Mouse (Mus musculus) neural tube, embryonic 15.5 days (tissue): Measurements from ENCODE around the gene Naip1. TPM values are rescaled to one million over a fixed set of nuclear protein-coding genes. Genes with fewer than 3 reads are reported as not detected.
"Not testable (repeated sequence)": the region's sequence is repeated elsewhere in the genome, so short reads cannot be mapped to it uniquely, and the experiment has no call there.

ENCODE experiments used
- ATAC-seq: fragments of 200-750 bp; cut with Nextera tagmentation; 2 replicates; pipeline ENCODE4 v1.8.0; 2017; ENCODE audit warnings: mild to moderate bottlenecking, moderate TSS enrichment, moderate library complexity; ENCODE audit not compliant: low FRiP score
- H3K27ac ChIP-seq: fragments of 300-500 bp; sonication (generic); replicated peaks from 2 replicates; pipeline ENCODE4 v1.5.1; 2015; ENCODE audit warnings: mild to moderate bottlenecking, inconsistent platforms
- H3K27me3 ChIP-seq: fragments of 300-500 bp; sonication (generic); replicated peaks from 2 replicates; pipeline ENCODE4 v1.6.1; 2015; ENCODE audit warnings: inconsistent platforms
- H3K36me3 ChIP-seq: fragments of 300-500 bp; sonication (generic); 2 replicates; pipeline ENCODE4 v1.6.1; 2015; ENCODE audit warnings: inconsistent platforms
- H3K4me1 ChIP-seq: fragments of 300-500 bp; sonication (generic); 2 replicates; pipeline ENCODE4 v1.6.1; 2015; ENCODE audit warnings: inconsistent platforms
- H3K4me2 ChIP-seq: fragments of 300-500 bp; sonication (generic); 2 replicates; pipeline ENCODE4 v1.6.1; 2015; ENCODE audit warnings: inconsistent platforms, mild to moderate bottlenecking, moderate library complexity
- H3K4me3 ChIP-seq: fragments of 300-500 bp; sonication (generic); replicated peaks from 2 replicates; pipeline ENCODE4 v1.5.1; 2015; ENCODE audit warnings: mild to moderate bottlenecking, inconsistent platforms
- H3K9ac ChIP-seq: fragments of 300-500 bp; sonication (generic); replicated peaks from 2 replicates; pipeline ENCODE4 v1.6.1; 2015; ENCODE audit warnings: mild to moderate bottlenecking, inconsistent platforms
- H3K9me3 ChIP-seq: fragments of 300-500 bp; sonication (generic); replicated peaks from 2 replicates; pipeline ENCODE4 v1.6.1; 2016; ENCODE audit warnings: inconsistent platforms
- WGBS: fragments of 180-500 bp; shearing (Covaris S2); methylation state at CpG from one replicate; pipeline ENCODE4 v1.1.7; 2015; ENCODE audit warnings: mixed read lengths; 5-methylcytosine and 5-hydroxymethylcytosine counted together
- polyA plus RNA-seq: library from polyadenylated mRNA; unstranded; fragments of >200 nt; fragmentation: Nextera tagmentation; extraction: Ambion mirVana; gene quantifications from 2 replicates; pipeline ENCODE4 v1.2.1, GENCODE M21; 2015

Naip1 gene
- polyA plus RNA-seq, 1 experiment from 2014 or later, result 0.04 TPM

DNA sequence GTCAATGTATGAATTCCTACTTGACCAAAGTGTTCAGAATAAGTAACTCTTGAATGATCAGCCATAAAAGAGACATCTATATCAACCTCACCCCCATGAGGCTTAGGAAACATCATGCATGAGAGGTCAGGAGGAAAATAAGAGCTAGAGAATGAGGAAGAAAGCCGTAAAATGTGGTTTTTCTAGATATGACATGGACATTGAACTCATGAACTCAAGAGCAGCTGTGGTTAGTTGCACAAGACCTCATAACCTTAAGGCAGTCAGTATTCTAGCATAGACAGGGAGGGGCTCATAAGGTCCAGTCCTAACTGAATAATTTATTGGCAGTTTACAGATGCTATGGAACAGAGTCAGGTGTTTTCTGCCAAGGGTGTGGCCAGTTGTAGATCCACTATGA, 3.2 kb downstream of the Naip1 start:
- Histone ChIP-seq H3K27ac (no peak overlapping the region), H3K9me3 (no peaks in the 10 kb centered on the region), H3K4me3 (no peak overlapping the region), H3K36me3 (no peaks in the 10 kb centered on the region), H3K4me2 (no peak overlapping the region), H3K9ac (no peak overlapping the region), H3K4me1 (no peaks in the 10 kb centered on the region), H3K27me3 (no peaks in the 10 kb centered on the region)
- WGBS, result 85% methylated on average over 1 of the region's 1 CpGs
- ATAC-seq, result no peak

DNA sequence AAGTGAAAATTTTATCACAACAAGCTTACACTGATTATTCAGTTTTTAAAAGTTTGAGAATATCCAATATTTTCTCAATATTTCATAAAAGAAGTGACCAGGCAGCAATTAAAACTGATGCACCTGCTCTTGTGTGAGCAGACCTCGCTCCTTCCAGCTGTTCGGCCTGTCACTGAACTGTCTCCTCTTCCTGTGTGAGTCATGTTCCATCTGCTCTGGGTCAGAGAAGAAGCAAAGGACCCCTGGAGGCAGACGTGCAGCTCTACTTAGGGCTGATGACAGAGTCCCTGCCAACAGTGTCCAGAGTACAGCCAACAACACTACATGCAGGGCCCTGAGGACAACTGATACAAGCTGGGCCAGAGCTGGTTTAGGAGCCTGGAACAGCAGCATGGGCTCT, 12.6 kb downstream of the Naip1 start:
- Histone ChIP-seq H3K9ac (no peak overlapping the region), H3K4me3 (no peak overlapping the region), H3K4me2 (no peak overlapping the region), H3K36me3 (no peaks in the 10 kb centered on the region), H3K27ac (no peak overlapping the region), H3K27me3 (no peaks in the 10 kb centered on the region), H3K9me3 (no peaks in the 10 kb centered on the region), H3K4me1 (no peaks in the 10 kb centered on the region)
- WGBS, result 69% methylated on average over 3 of the region's 3 CpGs
- no peak for ATAC-seq

DNA sequence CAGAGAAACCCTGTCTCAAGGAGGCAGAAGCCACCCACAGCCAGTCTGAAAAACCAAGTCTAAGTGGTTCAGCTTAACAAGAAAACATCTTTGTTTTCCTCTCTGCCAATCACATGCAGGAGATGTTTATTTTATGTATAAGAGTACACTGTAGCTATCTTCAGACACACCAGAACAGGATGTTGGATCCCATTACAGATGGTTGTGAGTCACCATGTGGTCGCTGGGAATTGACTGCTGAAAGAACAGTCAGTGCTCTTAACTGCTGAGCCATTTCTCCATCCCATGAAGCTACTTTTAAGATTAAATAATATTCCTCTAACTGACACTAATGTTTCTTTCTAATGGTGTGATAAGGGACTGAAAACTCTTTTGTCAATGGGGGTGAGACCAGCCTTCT, 14.0 kb downstream of the Naip1 start:
- no peaks in the 10 kb centered on the region for H3K27me3 ChIP-seq
- no peak overlapping the region for H3K4me2 ChIP-seq
- no peak overlapping the region for H3K4me3 ChIP-seq
- no peak overlapping the region for H3K27ac ChIP-seq
- ATAC-seq, result no peak
- no peaks in the 10 kb centered on the region for H3K4me1 ChIP-seq
- H3K36me3 ChIP-seq, result no peaks in the 10 kb centered on the region
- no peak overlapping the region for H3K9ac ChIP-seq
- no peaks in the 10 kb centered on the region for H3K9me3 ChIP-seq
- 66% methylated on average over 1 of the region's 1 CpGs for WGBS

DNA sequence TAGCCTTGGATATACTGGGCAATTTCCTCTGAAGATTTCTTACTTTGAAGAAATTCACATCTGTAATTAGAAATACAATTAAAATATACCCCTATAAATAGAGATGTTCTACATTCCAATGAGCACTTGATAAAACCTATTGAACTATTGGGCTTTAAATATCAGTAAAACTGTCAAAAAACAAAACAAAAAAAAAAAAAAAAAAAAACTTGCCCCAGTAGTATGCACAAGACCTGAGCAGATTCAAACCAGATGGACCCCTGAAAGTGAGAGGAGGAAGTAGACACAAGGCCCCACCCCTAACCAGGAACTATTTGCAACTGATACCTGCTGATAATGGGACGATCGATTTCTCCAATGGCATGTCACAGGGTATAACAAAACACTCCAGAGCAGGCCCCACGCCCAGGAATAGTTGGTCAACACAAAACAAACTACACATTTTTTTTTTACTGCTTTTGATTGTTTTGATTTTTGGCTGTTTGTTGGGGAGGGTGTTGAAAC, 15.3 kb downstream of the Naip1 start:
- Histone ChIP-seq H3K36me3 (no peaks in the 10 kb centered on the region), H3K9me3 (no peaks in the 10 kb centered on the region), H3K4me2 (no peak overlapping the region), H3K4me3 (no peak overlapping the region), H3K9ac (no peak overlapping the region), H3K27me3 (no peaks in the 10 kb centered on the region), H3K27ac (no peak overlapping the region), H3K4me1 (no peaks in the 10 kb centered on the region)
- 87% methylated on average over 3 of the region's 3 CpGs for WGBS
- no peak for ATAC-seq

DNA sequence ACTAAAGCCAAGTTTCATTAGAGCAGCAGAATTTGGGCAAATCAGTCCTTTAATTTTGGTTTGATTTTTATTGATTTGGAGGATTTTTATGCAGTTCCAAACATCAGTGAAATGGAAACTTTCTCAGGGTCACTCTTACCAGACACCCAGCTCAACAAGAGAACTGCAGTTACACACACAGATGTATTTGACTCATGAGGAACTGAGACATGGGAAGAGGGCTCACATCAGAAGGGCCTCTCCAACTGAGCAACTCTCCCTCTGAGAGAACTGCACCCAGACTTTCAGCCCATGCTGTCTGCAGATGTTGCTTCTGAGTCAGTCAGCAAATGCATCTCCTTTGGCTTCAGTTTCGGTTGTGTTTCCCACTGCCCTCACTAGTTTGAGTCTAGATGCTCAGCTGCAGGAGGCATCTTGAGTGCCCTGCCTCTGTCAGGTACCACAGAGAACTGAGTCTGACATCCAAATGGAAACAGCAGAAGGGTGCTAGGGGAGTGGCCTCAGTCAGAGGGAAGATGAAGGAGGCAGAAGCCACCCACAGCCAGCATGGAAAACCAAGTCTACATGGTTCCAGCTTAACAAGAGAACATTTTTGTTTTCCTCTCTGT, 16.0 kb downstream of the Naip1 start:
- H3K9me3 ChIP-seq, H3K4me2 ChIP-seq, H3K27me3 ChIP-seq, H3K4me3 ChIP-seq, ATAC-seq, H3K36me3 ChIP-seq, H3K4me1 ChIP-seq, H3K27ac ChIP-seq, H3K9ac ChIP-seq: not testable (repeated sequence)
- WGBS, result 97% methylated on average over 1 of the region's 1 CpGs

DNA sequence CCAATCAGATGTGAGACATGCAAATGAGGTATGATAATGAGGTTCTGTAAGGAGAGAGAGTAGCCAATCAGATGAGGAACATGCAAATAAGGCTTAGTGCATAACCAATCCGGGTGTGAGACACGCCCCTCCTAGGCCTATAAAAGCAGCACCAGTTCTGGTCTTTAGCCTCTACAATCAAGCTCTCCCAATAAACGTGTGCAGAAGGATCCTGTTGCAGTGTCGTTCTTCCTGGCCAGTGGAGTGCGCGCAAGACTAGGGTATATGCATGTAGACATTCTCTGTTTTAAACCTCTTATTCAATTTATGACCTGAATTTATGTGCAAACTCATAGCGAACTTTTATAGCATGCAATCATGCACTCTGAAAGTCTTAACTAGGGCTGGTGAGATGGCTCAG, 32.7 kb downstream of the Naip1 start:
- WGBS, result 89% methylated on average over 7 of the region's 7 CpGs
- not testable (repeated sequence) for H3K9ac ChIP-seq, H3K4me3 ChIP-seq, H3K9me3 ChIP-seq, ATAC-seq, H3K4me2 ChIP-seq, H3K27me3 ChIP-seq, H3K36me3 ChIP-seq, H3K4me1 ChIP-seq, H3K27ac ChIP-seq

DNA sequence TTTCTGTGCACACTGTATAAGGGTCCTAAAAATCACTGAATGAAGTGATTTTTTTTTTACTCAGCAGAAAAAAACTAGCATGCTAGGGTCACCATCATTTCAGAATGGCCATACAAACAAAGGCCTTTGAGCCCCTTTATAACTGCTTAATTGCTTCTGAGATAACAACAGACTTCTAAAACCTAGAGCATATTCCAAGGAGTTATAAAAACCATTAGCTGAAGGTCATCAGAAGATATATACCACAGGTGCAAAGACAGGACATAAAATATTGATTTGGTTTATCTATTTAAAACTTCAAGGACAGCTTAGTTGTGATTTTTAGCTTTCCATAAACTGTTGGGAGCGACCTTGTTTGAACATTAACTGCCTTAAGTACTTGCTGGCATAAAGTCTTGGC, 38.2 kb downstream of the Naip1 start:
- H3K9ac ChIP-seq, result no peak overlapping the region
- H3K4me1 ChIP-seq, result no peaks in the 10 kb centered on the region
- H3K4me2 ChIP-seq, result no peak overlapping the region
- 72% methylated on average over 1 of the region's 1 CpGs for WGBS
- no peaks in the 10 kb centered on the region for H3K27me3 ChIP-seq
- no peak overlapping the region for H3K4me3 ChIP-seq
- no peak overlapping the region for H3K27ac ChIP-seq
- H3K9me3 ChIP-seq, result 0 out of 2 replicates have a peak, but pooled peaks cover 4% of the 10 kb centered on the region
- no peak for ATAC-seq
- no peaks in the 10 kb centered on the region for H3K36me3 ChIP-seq

DNA sequence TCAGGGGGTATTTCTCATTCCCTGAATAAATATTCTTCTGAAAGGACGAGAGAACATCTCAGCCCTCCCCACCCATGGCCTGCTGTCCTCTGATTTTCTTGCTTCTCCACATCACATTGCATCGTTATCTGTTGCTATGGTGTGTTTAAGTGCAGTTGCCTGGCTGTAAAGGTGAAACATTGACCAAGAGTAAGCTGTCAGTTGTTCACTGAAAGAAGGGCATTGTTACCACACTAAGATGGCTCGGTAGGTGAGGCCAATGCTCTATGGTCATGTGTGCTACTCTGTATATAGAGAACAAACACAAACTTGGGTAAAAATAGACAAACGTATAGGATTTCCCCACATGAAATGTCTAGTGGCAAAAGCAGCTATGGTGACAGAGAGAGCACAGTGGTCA, 42.8 kb downstream of the Naip1 start:
- Histone ChIP-seq H3K27ac (no peak overlapping the region), H3K27me3 (no peaks in the 10 kb centered on the region), H3K4me3 (no peak overlapping the region), H3K9me3 (no peaks in the 10 kb centered on the region), H3K4me2 (no peak overlapping the region), H3K9ac (no peak overlapping the region), H3K36me3 (no peaks in the 10 kb centered on the region), H3K4me1 (no peaks in the 10 kb centered on the region)
- ATAC-seq, result no peak
- WGBS, result 71% methylated on average over 4 of the region's 4 CpGs

DNA sequence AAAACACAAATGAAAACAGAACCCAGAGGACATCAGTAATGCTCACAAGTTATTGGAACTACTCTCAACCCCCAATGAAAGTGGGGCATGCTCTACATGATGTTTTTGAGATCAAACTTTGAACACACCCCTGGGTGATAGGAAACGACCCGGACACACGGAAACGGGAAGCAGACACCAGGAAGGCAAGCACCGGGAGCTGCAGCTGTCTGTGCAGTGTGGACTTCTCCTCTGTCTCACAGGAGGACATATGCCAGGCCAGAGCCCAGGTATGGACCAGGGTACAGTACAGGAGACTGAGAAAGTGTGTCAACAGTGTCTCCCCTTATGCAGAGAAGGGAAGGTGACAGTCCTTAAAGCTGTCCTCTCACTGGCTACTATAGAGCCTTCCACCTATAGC, 43.5 kb downstream of the Naip1 start:
- Histone ChIP-seq H3K9ac (no peak overlapping the region), H3K36me3 (no peaks in the 10 kb centered on the region), H3K27me3 (no peaks in the 10 kb centered on the region), H3K4me1 (no peaks in the 10 kb centered on the region), H3K4me2 (no peak overlapping the region), H3K9me3 (no peaks in the 10 kb centered on the region), H3K27ac (no peak overlapping the region), H3K4me3 (no peak overlapping the region)
- no peak for ATAC-seq
- 87% methylated on average over 5 of the region's 5 CpGs for WGBS

DNA sequence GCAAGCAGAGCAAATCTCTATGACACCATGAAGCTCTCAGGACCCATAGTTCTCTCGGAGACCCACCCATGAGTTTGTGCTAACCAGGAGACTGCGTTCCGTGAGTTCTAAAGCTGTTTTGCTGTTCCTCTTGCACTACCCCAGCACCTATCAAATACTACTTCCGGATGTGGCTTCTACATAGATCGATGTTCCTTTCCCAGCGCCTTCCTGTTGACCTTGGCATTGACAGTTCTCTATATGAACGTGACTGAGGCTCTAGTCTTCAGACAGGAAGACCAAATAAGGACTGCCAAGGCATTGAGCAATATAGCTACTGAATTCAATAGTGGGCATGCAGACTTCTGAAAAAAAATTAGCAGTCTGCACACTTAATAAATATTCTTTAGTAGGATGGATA, 44.4 kb downstream of the Naip1 start:
- Histone ChIP-seq H3K4me3 (no peak overlapping the region), H3K9ac (no peak overlapping the region), H3K27me3 (no peaks in the 10 kb centered on the region), H3K27ac (no peak overlapping the region), H3K4me2 (no peak overlapping the region), H3K36me3 (no peaks in the 10 kb centered on the region), H3K4me1 (no peaks in the 10 kb centered on the region), H3K9me3 (no peaks in the 10 kb centered on the region)
- no peak for ATAC-seq
- 90% methylated on average over 7 of the region's 7 CpGs for WGBS

DNA sequence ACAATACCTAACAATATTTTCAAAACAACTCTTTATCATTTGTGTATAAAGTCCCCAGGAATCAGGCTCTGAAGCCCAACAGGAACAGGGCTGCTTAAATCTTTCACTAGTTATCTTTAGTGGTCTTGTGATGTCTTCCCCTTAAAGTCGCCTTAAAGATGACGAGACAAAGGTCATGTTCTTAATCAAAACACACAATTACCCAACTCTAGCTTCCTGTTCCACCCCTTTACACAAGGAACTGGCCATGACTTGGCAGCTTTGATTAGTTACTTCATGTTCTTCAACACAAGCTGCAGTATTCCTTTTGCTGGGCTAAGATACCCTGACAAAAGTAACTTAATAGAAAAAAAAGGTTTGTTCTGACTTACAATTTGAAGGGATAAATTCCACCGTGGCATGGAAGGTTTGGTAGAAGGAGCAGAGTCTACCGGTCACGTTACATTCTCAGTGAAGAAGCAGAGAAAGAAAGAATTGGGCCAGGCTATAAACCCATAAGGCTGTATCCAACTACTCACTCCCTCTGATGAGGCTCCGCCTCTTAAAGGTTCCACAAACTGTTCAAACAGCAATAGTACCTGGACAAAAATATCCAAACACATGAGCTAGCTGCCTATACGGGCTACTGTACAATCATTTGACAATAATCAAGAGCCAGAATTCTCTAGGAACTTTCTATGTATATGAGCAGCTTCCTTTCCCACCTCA, 49.6 kb downstream of the Naip1 start:
- not testable (repeated sequence) for H3K9me3 ChIP-seq, H3K9ac ChIP-seq, H3K27ac ChIP-seq, H3K4me2 ChIP-seq, H3K4me3 ChIP-seq, ATAC-seq, H3K27me3 ChIP-seq, H3K36me3 ChIP-seq, H3K4me1 ChIP-seq
- WGBS, result 83% methylated on average over 7 of the region's 7 CpGs

DNA sequence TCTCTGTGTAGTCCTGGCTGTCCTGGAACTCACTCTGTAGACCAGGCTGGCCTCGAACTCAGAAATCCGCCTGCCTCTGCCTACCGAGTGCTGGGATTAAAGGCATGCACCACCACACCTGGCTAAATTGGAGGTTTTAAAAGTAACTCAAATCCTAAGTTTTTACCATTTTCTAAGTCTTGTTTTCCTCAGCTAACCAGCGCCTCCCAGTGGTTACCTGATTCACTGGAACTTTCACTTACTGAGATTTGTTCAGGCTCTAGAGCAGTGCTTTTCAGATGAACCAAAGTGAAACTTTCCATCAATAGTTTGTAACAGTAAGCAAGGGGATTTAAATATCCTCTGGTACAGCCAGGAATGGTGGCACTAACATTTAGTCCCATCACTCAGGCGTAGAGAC, 61.6 kb downstream of the Naip1 start:
- not testable (repeated sequence) for ATAC-seq, H3K9me3 ChIP-seq, H3K36me3 ChIP-seq, H3K4me2 ChIP-seq, H3K27ac ChIP-seq, H3K27me3 ChIP-seq, H3K9ac ChIP-seq, H3K4me3 ChIP-seq, H3K4me1 ChIP-seq
- WGBS, result 32% methylated on average over 5 of the region's 5 CpGs
